Mouse (Mus musculus): Measurements from ENCODE around the gene Dppa3. TPM values are rescaled to one million over a fixed set of nuclear protein-coding genes. Genes with fewer than 3 reads are reported as not detected.

The Dppa3 gene
- polyA plus RNA-seq, 1 experiment from 2014 or later: not detected

DNA sequence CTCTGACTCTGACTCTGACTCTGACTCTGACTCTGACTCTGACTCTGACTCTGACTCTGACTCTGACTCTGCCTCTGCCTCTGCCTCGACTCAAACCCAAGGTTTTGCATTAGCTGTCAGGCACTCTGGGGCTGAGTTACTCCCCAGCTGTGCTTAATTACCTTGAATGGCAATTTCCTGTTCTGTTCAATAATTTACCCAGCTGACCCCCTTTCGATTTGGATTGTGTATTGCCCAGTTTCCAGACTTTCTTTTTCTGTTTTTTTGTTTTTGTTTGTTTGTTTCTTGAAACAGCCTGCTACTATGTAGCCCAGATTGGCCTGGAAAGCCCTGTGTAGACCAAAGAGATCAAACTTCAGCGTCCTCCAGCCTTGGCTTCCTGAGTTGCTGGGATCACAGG is 10.2 kb upstream of the Dppa3 start:
- WGBS: 47% methylated on average over 3 of the region's 3 CpGs
- ATAC-seq (replicated peaks; ENCODE audit: insufficient number of reproducible peaks, low FRiP score, low TSS enrichment, low read depth): no peak

DNA sequence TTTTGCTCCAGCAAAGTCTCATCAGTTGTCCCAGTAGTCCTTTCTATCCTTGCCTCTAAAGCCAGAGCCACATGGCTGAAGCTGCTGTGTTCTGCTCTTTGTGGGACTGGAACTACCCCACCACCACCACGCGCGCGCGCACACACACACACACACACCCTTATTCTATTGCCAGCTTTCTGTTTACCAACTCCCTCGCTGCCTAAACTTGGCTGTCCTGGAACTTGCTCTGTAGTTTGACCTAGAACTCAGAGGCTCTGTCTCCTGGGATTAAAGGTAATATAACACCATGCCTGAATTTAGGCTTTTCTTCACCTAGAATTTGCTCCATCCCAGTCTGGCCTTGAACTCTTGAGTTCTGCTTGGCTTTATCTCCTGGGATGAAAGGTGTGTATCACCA is 5.1 kb upstream of the Dppa3 start:
- H3K9me3 ChIP-seq (replicated peaks; ENCODE audit: control insufficient read depth, low read length): no peaks in the 10 kb centered on the region
- no peaks in the 10 kb centered on the region for H3K36me3 ChIP-seq (replicated peaks; ENCODE audit: control insufficient read depth, insufficient read depth, low read depth, low read length)
- H3K4me2 ChIP-seq (ENCODE audit: low read depth, low read length): no peak overlapping the region
- H3K9ac ChIP-seq (replicated peaks; ENCODE audit: low read length): no peak overlapping the region
- no peak overlapping the region for H3K27ac ChIP-seq (replicated peaks; ENCODE audit: low read depth, low read length)
- no peak overlapping the region for H3K4me3 ChIP-seq (ENCODE audit: low read depth, low read length)
- H3K4me1 ChIP-seq (ENCODE audit: control insufficient read depth, insufficient read depth, low read length): no peaks in the 10 kb centered on the region
- DNase-seq (ENCODE audit: low spot score) (no peak), ATAC-seq (replicated peaks; ENCODE audit: insufficient number of reproducible peaks, low FRiP score, low TSS enrichment, low read depth) (no peak)
- WGBS: 91% methylated on average over 6 of the region's 6 CpGs
- no peaks in the 10 kb centered on the region for H3K27me3 ChIP-seq (ENCODE audit: control insufficient read depth, insufficient read depth, low read length)

More for the DNA sequence above, 10.2 kb upstream of the Dppa3 start:
- no peaks in the 10 kb centered on the region for H3K9me3 ChIP-seq (replicated peaks; ENCODE audit: control insufficient read depth, low read length)
- H3K27ac ChIP-seq (replicated peaks; ENCODE audit: low read depth, low read length): no peak overlapping the region
- DNase-seq (ENCODE audit: low spot score): no peak
- no peaks in the 10 kb centered on the region for H3K27me3 ChIP-seq (ENCODE audit: control insufficient read depth, insufficient read depth, low read length)
- H3K4me1 ChIP-seq (ENCODE audit: control insufficient read depth, insufficient read depth, low read length): no peaks in the 10 kb centered on the region
- H3K4me2 ChIP-seq (ENCODE audit: low read depth, low read length): no peak overlapping the region
- no peaks in the 10 kb centered on the region for H3K36me3 ChIP-seq (replicated peaks; ENCODE audit: control insufficient read depth, insufficient read depth, low read depth, low read length)
- no peak overlapping the region for H3K4me3 ChIP-seq (ENCODE audit: low read depth, low read length)
- H3K9ac ChIP-seq (replicated peaks; ENCODE audit: low read length): no peak overlapping the region

DNA sequence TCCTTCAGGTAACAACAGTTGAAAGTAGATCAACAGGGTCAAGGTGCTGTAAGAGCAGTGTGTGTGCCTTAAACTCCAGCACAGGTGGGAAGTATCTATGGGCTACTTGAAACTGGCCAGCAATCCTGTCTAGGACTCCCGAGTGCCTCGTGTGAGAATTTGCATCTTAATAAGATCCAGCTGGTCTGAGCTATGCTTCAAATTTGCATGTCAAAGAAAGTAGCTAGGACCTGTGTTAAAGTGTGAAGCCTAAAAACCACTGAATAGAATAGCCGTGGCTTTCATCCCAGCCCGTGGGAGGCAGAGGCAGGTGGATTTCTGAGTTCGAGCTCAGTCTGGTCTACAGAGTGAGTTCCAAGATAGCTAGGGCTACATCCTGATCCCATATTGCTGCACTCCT is 1.7 kb upstream of the Dppa3 start:
- no peak for DNase-seq (ENCODE audit: low spot score)
- no peak for ATAC-seq (replicated peaks; ENCODE audit: insufficient number of reproducible peaks, low FRiP score, low TSS enrichment, low read depth)
- no peak overlapping the region for H3K9ac ChIP-seq (replicated peaks; ENCODE audit: low read length)
- no peaks in the 10 kb centered on the region for H3K36me3 ChIP-seq (replicated peaks; ENCODE audit: control insufficient read depth, insufficient read depth, low read depth, low read length)
- no peak overlapping the region for H3K4me2 ChIP-seq (ENCODE audit: low read depth, low read length)
- WGBS: 51% methylated on average over 5 of the region's 5 CpGs
- H3K4me3 ChIP-seq (ENCODE audit: low read depth, low read length): no peak overlapping the region
- H3K27ac ChIP-seq (replicated peaks; ENCODE audit: low read depth, low read length): no peak overlapping the region
- no peaks in the 10 kb centered on the region for H3K9me3 ChIP-seq (replicated peaks; ENCODE audit: control insufficient read depth, low read length)
- H3K4me1 ChIP-seq (ENCODE audit: control insufficient read depth, insufficient read depth, low read length): no peaks in the 10 kb centered on the region
- H3K27me3 ChIP-seq (ENCODE audit: control insufficient read depth, insufficient read depth, low read length): no peaks in the 10 kb centered on the region

DNA sequence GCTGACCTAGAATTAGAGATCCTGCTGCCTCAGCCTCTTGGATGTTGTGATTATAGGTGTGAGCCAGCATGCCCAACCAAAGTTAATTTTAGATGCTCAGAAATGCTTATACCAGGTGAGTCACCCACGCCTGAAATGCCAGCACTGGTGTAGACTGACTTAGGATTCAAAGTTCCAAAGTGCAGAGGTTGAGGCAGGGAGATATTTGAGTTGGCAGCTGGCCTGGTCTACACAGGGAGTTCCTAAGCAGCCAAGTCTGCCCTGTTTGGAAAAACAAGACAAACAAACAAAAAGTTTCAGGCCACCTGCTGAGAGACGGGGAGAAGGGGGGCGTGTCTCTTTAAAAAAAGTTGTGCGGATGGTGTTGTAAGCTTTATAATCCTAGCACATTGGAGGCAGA is 1.1 kb upstream of the Dppa3 start:
- no peaks in the 10 kb centered on the region for H3K36me3 ChIP-seq (replicated peaks; ENCODE audit: control insufficient read depth, insufficient read depth, low read depth, low read length)
- no peak overlapping the region for H3K27ac ChIP-seq (replicated peaks; ENCODE audit: low read depth, low read length)
- H3K4me3 ChIP-seq (ENCODE audit: low read depth, low read length): no peak overlapping the region
- no peaks in the 10 kb centered on the region for H3K4me1 ChIP-seq (ENCODE audit: control insufficient read depth, insufficient read depth, low read length)
- ATAC-seq (replicated peaks; ENCODE audit: insufficient number of reproducible peaks, low FRiP score, low TSS enrichment, low read depth): no peak
- no peak overlapping the region for H3K9ac ChIP-seq (replicated peaks; ENCODE audit: low read length)
- H3K27me3 ChIP-seq (ENCODE audit: control insufficient read depth, insufficient read depth, low read length): no peaks in the 10 kb centered on the region
- 87% methylated on average over 4 of the region's 4 CpGs for WGBS
- no peak for DNase-seq (ENCODE audit: low spot score)
- H3K4me2 ChIP-seq (ENCODE audit: low read depth, low read length): no peak overlapping the region
- no peaks in the 10 kb centered on the region for H3K9me3 ChIP-seq (replicated peaks; ENCODE audit: control insufficient read depth, low read length)

- Histone ChIP-seq H3K27ac (replicated peaks; ENCODE audit: low read depth, low read length) (no peak overlapping the region), H3K36me3 (replicated peaks; ENCODE audit: control insufficient read depth, insufficient read depth, low read depth, low read length) (no peaks in the 10 kb centered on the region), H3K4me3 (ENCODE audit: low read depth, low read length) (no peak overlapping the region), H3K27me3 (ENCODE audit: control insufficient read depth, insufficient read depth, low read length) (no peaks in the 10 kb centered on the region), H3K4me1 (ENCODE audit: control insufficient read depth, insufficient read depth, low read length) (no peaks in the 10 kb centered on the region), H3K9me3 (replicated peaks; ENCODE audit: control insufficient read depth, low read length) (no peaks in the 10 kb centered on the region), H3K4me2 (ENCODE audit: low read depth, low read length) (no peak overlapping the region), H3K9ac (replicated peaks; ENCODE audit: low read length) (no peak overlapping the region)
- DNase-seq (ENCODE audit: low spot score): no peak
- no peak for ATAC-seq (replicated peaks; ENCODE audit: insufficient number of reproducible peaks, low FRiP score, low TSS enrichment, low read depth)
- 36% methylated on average over 20 of the region's 20 CpGs for WGBS
Observed at GRCm38 (mm10) chr6:122627469-122628108, 1.4 kb downstream of the Dppa3 start.

DNA sequence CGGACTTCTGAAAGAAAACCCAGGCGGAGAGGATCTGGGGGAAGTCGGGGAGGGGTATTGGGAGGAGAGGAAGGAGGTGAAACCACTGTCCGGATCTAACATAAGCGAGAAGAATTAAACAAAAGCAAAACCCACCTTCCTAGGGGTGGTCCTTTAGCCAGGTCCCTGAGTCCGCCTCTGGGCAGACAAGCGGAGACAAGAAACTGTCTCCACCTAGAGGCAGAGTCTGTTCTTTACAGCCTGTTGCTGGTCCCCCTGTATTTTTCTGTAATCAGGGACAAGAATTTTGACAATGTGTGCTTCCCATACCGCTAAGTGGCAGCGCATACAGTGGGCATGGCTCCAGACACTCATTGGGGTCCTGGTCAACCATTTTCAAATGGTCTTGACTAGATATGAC is 7.2 kb downstream of the Dppa3 start:
- Histone ChIP-seq H3K36me3 (replicated peaks; ENCODE audit: control insufficient read depth, insufficient read depth, low read depth, low read length) (no peaks in the 10 kb centered on the region), H3K4me1 (ENCODE audit: control insufficient read depth, insufficient read depth, low read length) (no peaks in the 10 kb centered on the region), H3K4me2 (ENCODE audit: low read depth, low read length) (no peak overlapping the region), H3K4me3 (ENCODE audit: low read depth, low read length) (no peak overlapping the region), H3K9me3 (replicated peaks; ENCODE audit: control insufficient read depth, low read length) (no peaks in the 10 kb centered on the region), H3K27me3 (ENCODE audit: control insufficient read depth, insufficient read depth, low read length) (no peaks in the 10 kb centered on the region), H3K9ac (replicated peaks; ENCODE audit: low read length) (no peak overlapping the region), H3K27ac (replicated peaks; ENCODE audit: low read depth, low read length) (no peak overlapping the region)
- WGBS: 53% methylated on average over 9 of the region's 9 CpGs
- peak; percentile 38 for DNase-seq (ENCODE audit: low spot score)
- no peak for ATAC-seq (replicated peaks; ENCODE audit: insufficient number of reproducible peaks, low FRiP score, low TSS enrichment, low read depth)

DNA sequence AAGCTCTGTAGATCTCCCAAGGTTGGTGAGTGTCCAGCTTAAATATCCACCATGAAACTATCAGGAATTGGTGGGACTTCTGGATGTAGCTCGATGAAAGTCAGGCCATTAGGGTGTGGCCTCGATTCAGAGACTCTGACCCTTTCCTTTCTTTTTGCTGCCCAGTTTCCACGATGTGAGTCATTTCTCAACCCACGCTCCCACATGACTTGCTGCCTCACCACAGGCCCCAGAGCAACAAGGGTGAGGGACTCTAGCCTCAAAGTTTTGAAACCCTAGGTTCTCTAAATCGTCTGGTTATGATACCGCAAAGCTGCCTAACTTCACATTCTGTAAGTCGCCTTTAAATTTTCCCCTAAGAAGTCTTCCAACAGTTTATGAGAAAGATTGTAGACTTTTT is 9.1 kb downstream of the Dppa3 start:
- H3K27me3 ChIP-seq (ENCODE audit: control insufficient read depth, insufficient read depth, low read length): no peaks in the 10 kb centered on the region
- 88% methylated on average over 7 of the region's 7 CpGs for WGBS
- H3K4me2 ChIP-seq (ENCODE audit: low read depth, low read length): no peak overlapping the region
- no peaks in the 10 kb centered on the region for H3K36me3 ChIP-seq (replicated peaks; ENCODE audit: control insufficient read depth, insufficient read depth, low read depth, low read length)
- no peak overlapping the region for H3K9ac ChIP-seq (replicated peaks; ENCODE audit: low read length)
- H3K4me3 ChIP-seq (ENCODE audit: low read depth, low read length): no peak overlapping the region
- DNase-seq (ENCODE audit: low spot score) (no peak), ATAC-seq (replicated peaks; ENCODE audit: insufficient number of reproducible peaks, low FRiP score, low TSS enrichment, low read depth) (no peak)
- no peaks in the 10 kb centered on the region for H3K9me3 ChIP-seq (replicated peaks; ENCODE audit: control insufficient read depth, low read length)
- no peaks in the 10 kb centered on the region for H3K4me1 ChIP-seq (ENCODE audit: control insufficient read depth, insufficient read depth, low read length)
- H3K27ac ChIP-seq (replicated peaks; ENCODE audit: low read depth, low read length): no peak overlapping the region

GRCm38 (mm10) chr6:122636666-122637065 is 10.5 kb downstream of the Dppa3 start:
- Histone ChIP-seq H3K9me3 (replicated peaks; ENCODE audit: control insufficient read depth, low read length) (no peaks in the 10 kb centered on the region), H3K4me1 (ENCODE audit: control insufficient read depth, insufficient read depth, low read length) (no peaks in the 10 kb centered on the region), H3K27ac (replicated peaks; ENCODE audit: low read depth, low read length) (no peak overlapping the region), H3K27me3 (ENCODE audit: control insufficient read depth, insufficient read depth, low read length) (no peaks in the 10 kb centered on the region), H3K9ac (replicated peaks; ENCODE audit: low read length) (no peak overlapping the region), H3K36me3 (replicated peaks; ENCODE audit: control insufficient read depth, insufficient read depth, low read depth, low read length) (no peaks in the 10 kb centered on the region), H3K4me3 (ENCODE audit: low read depth, low read length) (no peak overlapping the region), H3K4me2 (ENCODE audit: low read depth, low read length) (no peak overlapping the region)
- no peak for ATAC-seq (replicated peaks; ENCODE audit: insufficient number of reproducible peaks, low FRiP score, low TSS enrichment, low read depth)
- 78% methylated on average over 3 of the region's 3 CpGs for WGBS
- DNase-seq (ENCODE audit: low spot score): no peak

All from embryonic facial prominence, embryonic 11.5 days (tissue).